Mouse (Mus musculus) left cerebral cortex, adult 2 months (tissue): Measurements from ENCODE around the gene Zfp870. TPM values are rescaled to one million over a fixed set of nuclear protein-coding genes. Genes with fewer than 3 reads are reported as not detected.
A peak's percentile ranks its signal among the peaks of the same experiment; 100 is the strongest.

Source experiments
- DNase-seq, 2 experiments: peaks; one replicate each; pipeline ENCODE4 v3.0.0; 2021 to 2022; ENCODE audit warnings: low spot score in 2 of 2, mixed read lengths in 1 of 2; ENCODE audit errors: extremely low spot score in 1 of 2
- H3K27ac ChIP-seq: fragments of 200-600 bp; 2 replicates; pipeline ENCODE4 v1.8.1; 2022
- H3K4me3 ChIP-seq: fragments of 200-600 bp; 2 replicates; pipeline ENCODE4 v1.8.1; 2022
- CTCF ChIP-seq: fragments of 200-600 bp; IDR thresholded peaks from 2 replicates; pipeline ENCODE4 v1.8.1; 2022; ENCODE audit warnings: antibody characterized with exemption, mild to moderate bottlenecking, moderate library complexity
- intact Hi-C: fragments of 180-260 bp; cut with DNase I; formaldehyde crosslinking; loops from one replicate; pipeline ENCODE4 v1.15.1; 2025
- long read RNA-seq, 2 experiments: library from polyadenylated mRNA; stranded (forward); transcript quantifications; one replicate each; pipeline ENCODE4 v2.0.0; 2021; ENCODE audit warnings: borderline mapping rate in 2 of 2
- total RNA-seq, 2 experiments: library from RNA; stranded (reverse); gene quantifications; 2 replicates each; pipeline ENCODE4 v1.2.3; 2021

Zfp870 gene
- 10 to 100 TPM in 1 of 2 experiments, 1 to 10 TPM in 1; 9.9 to 10.1 TPM for total RNA-seq
- long read RNA-seq, experiment 1, full-length matches to known transcripts: 6 of 12 reads
- long read RNA-seq, experiment 1, partial matches to known transcripts: 0 of 12 reads
- long read RNA-seq, experiment 1, other reads (novel, unspliced or antisense): 6 of 12 reads
- long read RNA-seq, experiment 2, full-length matches to known transcripts: 4 of 8 reads
- long read RNA-seq, experiment 2, partial matches to known transcripts: 0 of 8 reads
- long read RNA-seq, experiment 2, other reads (novel, unspliced or antisense): 4 of 8 reads

DNA sequence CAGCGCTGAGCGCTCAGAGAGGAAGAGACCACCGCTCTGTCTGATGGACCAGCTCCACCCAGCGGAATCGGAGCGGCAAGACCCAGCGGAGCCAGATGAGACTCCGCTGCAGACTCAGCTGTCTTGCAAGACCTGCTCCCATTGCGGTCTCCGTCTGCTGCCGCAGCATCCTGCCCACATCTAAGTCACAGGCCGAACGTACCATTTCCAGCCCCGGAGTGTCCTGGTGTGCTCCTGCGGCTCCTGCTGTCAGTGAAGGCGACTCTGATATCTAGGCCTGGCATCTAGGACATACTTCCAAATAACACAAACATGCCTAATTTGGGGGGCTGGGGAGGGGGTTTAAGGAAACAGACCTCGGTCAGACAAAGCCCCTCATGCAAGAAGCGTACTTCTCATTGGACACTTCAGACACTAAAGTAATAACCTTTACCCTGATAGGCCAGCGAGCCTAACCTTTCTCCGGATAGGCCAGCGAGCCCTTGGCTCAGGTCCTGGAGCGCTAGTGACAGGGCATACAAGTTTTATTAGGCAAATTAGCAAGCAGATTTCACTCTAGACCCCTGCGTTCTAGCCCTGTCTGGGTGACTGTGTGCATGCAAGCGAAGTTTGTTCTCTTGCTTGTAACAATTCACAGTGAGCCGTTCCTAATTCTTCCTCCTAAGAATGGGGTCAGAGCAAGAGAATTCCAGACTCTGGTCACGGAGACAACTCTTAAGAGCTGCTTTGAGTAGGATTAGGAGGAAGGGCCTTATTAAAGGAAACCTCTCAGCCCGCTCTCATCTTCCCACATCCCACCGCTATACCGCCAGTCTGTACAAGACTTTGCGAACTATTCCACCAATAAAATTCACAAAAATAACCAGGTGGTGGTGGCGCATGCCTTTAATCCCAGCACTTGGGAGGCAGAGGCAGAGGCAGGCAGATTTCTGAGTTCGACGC, at the start of gene Zfp870:
Gene Zfp870, minus strand, starts transcription at position 404 of the 942 bp plus-strand sequence.
- peak; percentile 40 for TF ChIP-seq CTCF
- Histone ChIP-seq H3K4me3 (peak within 1 kb of the TSS; percentile 82), H3K27ac (peak within 1 kb of the TSS; percentile 89)
- intact Hi-C loops: loop anchor here (2.0 to 10.0 kb wide), 3 partner anchors 61 to 257 kb away; partner anchors contain the start of gene Zfp799
- DNase-seq: peak; percentile 81 to 85

DNA sequence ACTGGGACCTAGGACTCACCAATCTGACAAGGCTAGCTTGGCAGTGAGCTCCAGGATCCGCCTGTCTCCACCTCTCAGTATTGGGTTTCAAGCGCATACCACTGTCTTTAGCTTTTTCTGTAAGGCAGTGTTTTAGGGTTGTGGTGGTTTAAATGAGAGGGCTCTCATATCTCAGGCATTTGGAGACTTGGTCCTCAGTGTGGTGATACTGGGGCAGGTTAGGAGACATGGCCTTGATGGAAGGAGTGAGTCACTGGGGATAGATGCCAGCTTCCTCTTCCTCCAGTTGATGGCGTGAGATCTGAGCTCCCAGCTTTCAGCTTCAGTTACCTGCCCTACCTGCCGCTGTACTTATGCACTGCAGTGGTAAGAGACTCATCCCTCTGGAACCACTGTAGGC, 48.4 kb upstream of the Zfp870 start:
- H3K27ac ChIP-seq: no peak overlapping the region
- no peak for TF ChIP-seq CTCF
- no peak for DNase-seq
- H3K4me3 ChIP-seq: no peak overlapping the region
- intact Hi-C loops: no loop called here

DNA sequence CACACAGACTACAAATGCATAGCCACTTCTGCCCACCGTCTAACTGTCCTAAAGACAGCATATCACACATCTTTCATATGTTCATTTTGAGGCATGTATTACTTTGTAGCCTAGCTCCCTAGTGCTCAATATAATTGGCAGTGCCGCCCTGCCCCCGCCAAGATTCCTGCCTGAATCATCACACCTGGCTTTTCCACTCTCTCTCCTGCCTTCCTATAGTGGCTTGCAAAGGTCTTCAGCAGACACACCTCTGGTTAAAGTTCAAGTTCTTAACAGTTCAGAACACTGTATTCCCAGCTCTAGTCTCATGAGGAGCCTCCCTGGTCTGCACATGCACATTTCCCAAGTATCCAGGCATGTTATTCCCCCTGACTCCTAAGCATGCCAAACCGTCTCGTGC, 36.4 kb upstream of the Zfp870 start:
- intact Hi-C loops: no loop called here
- DNase-seq: no peak
- no peak overlapping the region for H3K4me3 ChIP-seq
- no peak overlapping the region for H3K27ac ChIP-seq
- no peak for TF ChIP-seq CTCF

DNA sequence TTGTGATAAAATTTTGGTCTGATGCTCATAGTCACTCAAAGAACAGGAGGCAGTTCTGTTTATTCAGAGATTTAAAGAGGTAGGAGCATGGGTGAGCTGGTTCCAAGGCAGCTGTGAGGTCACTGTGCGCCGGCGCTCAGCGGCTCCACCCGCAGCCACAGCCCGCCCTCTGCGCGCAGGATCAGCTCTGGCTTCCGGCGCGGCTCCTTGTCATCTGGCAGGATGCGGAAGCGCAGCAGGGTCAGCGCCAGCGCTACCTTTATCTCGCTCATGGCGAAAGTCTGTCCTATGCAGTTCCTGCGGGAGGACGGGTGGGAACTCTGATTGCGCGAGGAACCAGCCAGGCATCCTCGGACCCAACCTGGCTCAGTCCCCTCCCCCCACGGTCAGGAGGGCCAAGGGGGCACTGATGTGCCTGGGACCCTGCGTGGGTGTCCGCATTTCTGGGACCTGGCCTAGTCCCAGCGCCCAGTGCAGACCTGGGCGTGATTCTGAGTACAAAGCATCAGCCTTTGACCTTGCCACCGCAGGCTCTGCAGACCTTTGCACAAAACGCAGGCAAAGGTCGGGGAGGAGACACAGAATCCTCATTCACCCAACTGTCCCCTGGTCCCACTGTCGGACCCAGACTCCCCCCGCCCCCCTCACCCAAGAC, 33.3 kb upstream of the Zfp870 start:
- H3K4me3 ChIP-seq: peak overlapping the region; percentile 54
- peak overlapping the region; percentile 75 for H3K27ac ChIP-seq
- DNase-seq: peak; percentile 63 to 70
- no peak; the same call in 1 of the 2 replicates for TF ChIP-seq CTCF
- intact Hi-C loops: no loop called here

- no peak overlapping the region for H3K27ac ChIP-seq
- DNase-seq: no peak
- H3K4me3 ChIP-seq: no peak overlapping the region
- no peak for TF ChIP-seq CTCF
- intact Hi-C loops: no loop called here
Observed at GRCm38 (mm10) chr17:32923681-32924080, 32.2 kb upstream of the Zfp870 start.

DNA sequence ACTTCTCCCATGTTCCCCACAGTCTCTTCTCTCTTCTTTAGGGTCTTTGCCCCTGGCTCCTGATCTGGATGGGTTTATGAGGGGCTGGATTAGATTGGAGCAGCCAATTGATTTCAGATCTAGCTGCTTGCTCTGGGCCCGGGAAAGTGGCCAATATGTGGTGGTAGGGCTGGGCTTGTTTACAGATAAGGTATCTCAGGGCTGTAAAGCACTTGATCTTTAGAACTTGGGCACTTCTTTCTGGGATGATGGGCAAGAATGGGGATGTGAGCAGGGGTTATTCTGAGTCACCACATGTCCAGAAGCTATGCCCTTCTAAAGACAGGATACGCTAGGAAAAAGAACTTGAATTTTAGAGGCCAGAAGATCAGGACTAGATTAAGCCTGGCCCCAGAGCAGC, 27.7 kb upstream of the Zfp870 start:
- Histone ChIP-seq H3K27ac (no peak overlapping the region), H3K4me3 (no peak overlapping the region)
- no peak for DNase-seq
- no peak for TF ChIP-seq CTCF
- intact Hi-C loops: no loop called here

DNA sequence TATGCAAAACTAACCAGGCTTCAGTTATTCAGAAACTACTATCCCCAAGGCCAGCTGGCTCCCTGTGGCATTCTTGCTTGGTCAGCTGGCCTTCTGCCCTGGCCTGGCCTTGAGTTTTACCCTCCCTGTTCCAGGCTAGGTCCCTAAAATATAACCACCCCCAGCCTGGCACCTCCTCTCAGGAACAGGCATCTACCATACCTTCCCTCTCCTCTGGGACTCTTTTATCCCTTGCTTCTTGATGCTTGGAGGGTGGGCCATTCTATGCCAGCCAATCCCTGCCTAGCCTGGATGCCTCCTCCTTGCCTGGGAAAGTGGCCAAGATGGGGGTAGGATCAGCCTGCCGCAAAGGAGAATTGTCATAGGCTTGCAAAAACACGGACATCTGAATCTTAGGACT, 25.7 kb upstream of the Zfp870 start, which contains the start of gene Cyp4f14:
Gene Cyp4f14, minus strand, starts transcription at position 212 of the 400 bp plus-strand sequence.
- intact Hi-C loops: no loop called here
- peak in 1 of 2 experiments; percentile 12 for DNase-seq
- Histone ChIP-seq H3K27ac (no peak within 1 kb of the TSS), H3K4me3 (no peak within 1 kb of the TSS)
- no peak for TF ChIP-seq CTCF

DNA sequence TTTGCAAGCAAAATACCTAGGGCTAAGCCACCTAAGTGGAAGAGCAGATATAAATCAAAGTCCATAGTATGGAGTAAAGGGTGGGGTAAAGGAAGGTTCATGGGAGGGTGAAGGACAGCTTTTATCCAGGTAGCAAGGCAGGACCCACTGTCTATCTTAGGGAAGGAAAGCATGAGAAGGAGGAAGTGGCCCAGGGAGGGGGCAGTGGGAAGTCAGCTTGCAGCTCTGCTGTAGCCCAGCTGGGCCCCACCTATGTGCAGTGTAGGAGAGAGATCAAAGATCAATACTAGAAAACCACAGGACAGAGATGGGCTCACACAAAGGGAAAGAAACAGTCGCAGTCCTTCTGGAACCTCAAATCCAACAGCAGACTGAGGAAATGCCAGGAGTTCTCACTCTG, 24.6 kb upstream of the Zfp870 start:
- Histone ChIP-seq H3K4me3 (no peak overlapping the region), H3K27ac (no peak overlapping the region)
- TF ChIP-seq CTCF: no peak
- intact Hi-C loops: no loop called here
- no peak for DNase-seq

- TF ChIP-seq CTCF: no peak
- H3K27ac ChIP-seq: no peak overlapping the region
- intact Hi-C loops: no loop called here
- H3K4me3 ChIP-seq: no peak overlapping the region
- no peak for DNase-seq
Observed at GRCm38 (mm10) chr17:32906172-32906571, 14.7 kb upstream of the Zfp870 start.

DNA sequence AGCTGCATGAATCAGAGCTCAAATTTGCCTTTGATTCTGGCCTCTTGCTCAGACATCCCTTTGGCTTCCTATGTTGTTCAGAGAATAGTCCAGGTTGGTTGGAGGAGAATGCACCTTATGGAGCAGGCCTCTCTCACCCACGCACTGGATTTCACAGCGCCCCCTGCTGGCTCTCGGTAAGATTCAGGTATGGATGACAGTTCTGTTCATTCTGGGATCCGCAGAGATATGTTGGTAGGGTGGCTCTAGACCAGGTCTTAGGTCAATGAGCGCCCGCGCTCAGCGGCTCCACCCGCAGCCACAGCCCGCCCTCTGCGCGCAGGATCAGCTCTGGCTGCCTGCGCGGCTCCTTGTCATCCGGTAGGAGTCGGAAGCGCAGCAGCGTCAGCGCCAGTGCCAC, 13.8 kb upstream of the Zfp870 start:
- H3K4me3 ChIP-seq: no peak overlapping the region
- intact Hi-C loops: no loop called here
- H3K27ac ChIP-seq: no peak overlapping the region
- peak in 1 of 2 experiments; percentile 12 for DNase-seq
- TF ChIP-seq CTCF: peak; percentile 62

DNA sequence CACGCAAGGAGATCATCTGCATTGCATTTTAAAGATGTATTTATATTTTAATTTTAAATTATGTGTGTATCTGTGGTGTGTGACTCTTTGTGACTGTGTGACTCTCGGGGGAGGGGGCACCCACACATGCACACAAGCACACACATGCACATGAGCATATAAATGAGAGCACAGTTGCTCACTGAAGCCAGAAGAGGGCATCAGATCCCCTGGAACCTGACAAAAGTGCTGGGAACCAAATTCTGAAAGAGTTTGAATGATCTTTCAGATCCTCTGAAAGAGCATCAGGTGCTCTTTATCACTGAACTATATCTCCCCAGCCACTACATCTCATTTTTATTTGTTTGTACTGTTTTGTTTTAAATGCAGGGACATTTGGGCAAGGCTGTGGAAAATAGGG, 13.0 kb upstream of the Zfp870 start:
- intact Hi-C loops: no loop called here
- DNase-seq: no peak
- peak; percentile 35 for TF ChIP-seq CTCF
- Histone ChIP-seq H3K27ac (no peak overlapping the region), H3K4me3 (no peak overlapping the region)
